Mouse (Mus musculus) gonadal fat pad, adult 2 months (tissue): ENCODE data around the gene Ndufa13. TPM values are rescaled to one million over a fixed set of nuclear protein-coding genes. Genes with fewer than 3 reads are reported as not detected.
A peak's percentile ranks its signal among the peaks of the same experiment; 100 is the strongest.

ENCODE experiments used
- DNase-seq: peaks from one replicate; pipeline ENCODE4 v3.0.0-alpha.2; 2012; ENCODE audit warnings: low read depth
- polyA plus RNA-seq: library from polyadenylated mRNA; depleted of rRNA; stranded (reverse); fragments of >200 nt; gene quantifications from 2 replicates; pipeline ENCODE4 v1.2.3, GENCODE M21; 2012

Gene Ndufa13
- polyA plus RNA-seq, 1 experiment, result 106 TPM

- DNase-seq, result no peak
Observed at GRCm38 (mm10) chr8:69880841-69881240, 21.5 kb downstream of the Ndufa13 start.

- no peak for DNase-seq
Observed at GRCm38 (mm10) chr8:69879678-69880077, 22.7 kb downstream of the Ndufa13 start.

- no peak for DNase-seq
Observed at GRCm38 (mm10) chr8:69877992-69878391, 24.4 kb downstream of the Ndufa13 start.

GRCm38 (mm10) chr8:69877396-69877795 lies 25.0 kb downstream of the Ndufa13 start:
- no peak for DNase-seq

- DNase-seq, result no peak
Observed at GRCm38 (mm10) chr8:69876967-69877366, 25.4 kb downstream of the Ndufa13 start.

GRCm38 (mm10) chr8:69876097-69876496 lies 26.3 kb downstream of the Ndufa13 start:
- DNase-seq, result no peak

GRCm38 (mm10) chr8:69874654-69875053 lies 27.7 kb downstream of the Ndufa13 start:
- DNase-seq, result no peak

GRCm38 (mm10) chr8:69874155-69874554 lies 28.2 kb downstream of the Ndufa13 start:
- no peak for DNase-seq

- no peak for DNase-seq
Observed at GRCm38 (mm10) chr8:69870907-69871306, 31.5 kb downstream of the Ndufa13 start.

GRCm38 (mm10) chr8:69870003-69870765 lies 32.2 kb downstream of the Ndufa13 start:
- DNase-seq, result no peak

- no peak for DNase-seq
Observed at GRCm38 (mm10) chr8:69867696-69868326, 34.5 kb downstream of the Ndufa13 start.

GRCm38 (mm10) chr8:69864180-69864579 lies 38.2 kb downstream of the Ndufa13 start:
- no peak for DNase-seq

- no peak for DNase-seq
Observed at GRCm38 (mm10) chr8:69863387-69864020, 38.9 kb downstream of the Ndufa13 start.

- no peak for DNase-seq
Observed at GRCm38 (mm10) chr8:69861251-69861650, 41.1 kb downstream of the Ndufa13 start.

GRCm38 (mm10) chr8:69860807-69861206 lies 41.6 kb downstream of the Ndufa13 start:
- DNase-seq, result no peak

- no peak for DNase-seq
Observed at GRCm38 (mm10) chr8:69853869-69854268, 48.5 kb downstream of the Ndufa13 start.

GRCm38 (mm10) chr8:69850926-69851506 lies 51.3 kb downstream of the Ndufa13 start:
- DNase-seq, result no peak

- no peak for DNase-seq
Observed at GRCm38 (mm10) chr8:69849899-69850298, 52.5 kb downstream of the Ndufa13 start.

- peak; percentile 50 for DNase-seq
Observed at GRCm38 (mm10) chr8:69848951-69849350, 53.4 kb downstream of the Ndufa13 start.

- no peak for DNase-seq
Observed at GRCm38 (mm10) chr8:69847167-69848065, 54.9 kb downstream of the Ndufa13 start.
